Mouse (Mus musculus) adrenal gland, adult 2 months (tissue): ENCODE measurements around the gene Ntn4. TPM values are rescaled to one million over a fixed set of nuclear protein-coding genes. Genes with fewer than 3 reads are reported as not detected.
"Not testable (repeated sequence)": the region's sequence is repeated elsewhere in the genome, so short reads cannot be mapped to it uniquely, and the experiment has no call there.

Source experiments
- DNase-seq: peaks from one replicate; pipeline ENCODE4 v3.0.0; 2021
- polyA plus RNA-seq: library from polyadenylated mRNA; depleted of rRNA; stranded (reverse); fragments of >200 nt; gene quantifications from 2 replicates; pipeline ENCODE4 v1.2.3, GENCODE M21; 2012
- total RNA-seq, 2 experiments: library from RNA; stranded (reverse); gene quantifications; 2 replicates each; pipeline ENCODE4 v1.2.3; 2021

The Ntn4 gene
- total and polyA plus RNA-seq, 3 experiments = 11.0 to 26.8 (median 14.6) TPM

- DNase-seq = peak; percentile 26
Observed at GRCm38 (mm10) chr10:93683896-93684295, 43.4 kb downstream of the Ntn4 start.

- DNase-seq = not testable (repeated sequence)
Observed at GRCm38 (mm10) chr10:93685416-93685815, 44.9 kb downstream of the Ntn4 start.

- no peak for DNase-seq
Observed at GRCm38 (mm10) chr10:93686579-93686978, 46.1 kb downstream of the Ntn4 start.

- no peak for DNase-seq
Observed at GRCm38 (mm10) chr10:93687781-93688180, 47.3 kb downstream of the Ntn4 start.

GRCm38 (mm10) chr10:93688306-93689171 lies 48.1 kb downstream of the Ntn4 start:
- DNase-seq = no peak

GRCm38 (mm10) chr10:93691344-93691743 lies 50.9 kb downstream of the Ntn4 start:
- no peak for DNase-seq

GRCm38 (mm10) chr10:93695043-93695791 lies 54.7 kb downstream of the Ntn4 start:
- no peak for DNase-seq

GRCm38 (mm10) chr10:93696001-93696400 lies 55.5 kb downstream of the Ntn4 start:
- DNase-seq = no peak

- DNase-seq = no peak
Observed at GRCm38 (mm10) chr10:93697866-93698483, 57.5 kb downstream of the Ntn4 start.

- DNase-seq = no peak
Observed at GRCm38 (mm10) chr10:93699689-93700478, 59.4 kb downstream of the Ntn4 start.

- DNase-seq = no peak
Observed at GRCm38 (mm10) chr10:93700589-93701363, 60.3 kb downstream of the Ntn4 start.

- DNase-seq = no peak
Observed at GRCm38 (mm10) chr10:93703946-93704345, 63.5 kb downstream of the Ntn4 start.

- DNase-seq = no peak
Observed at GRCm38 (mm10) chr10:93707149-93708075, 66.9 kb downstream of the Ntn4 start.

- DNase-seq = no peak
Observed at GRCm38 (mm10) chr10:93708076-93708473, 67.6 kb downstream of the Ntn4 start.

- DNase-seq = no peak
Observed at GRCm38 (mm10) chr10:93708515-93708914, 68.0 kb downstream of the Ntn4 start.

- no peak for DNase-seq
Observed at GRCm38 (mm10) chr10:93709536-93709935, 69.1 kb downstream of the Ntn4 start.

GRCm38 (mm10) chr10:93721625-93722337 lies 81.3 kb downstream of the Ntn4 start:
- DNase-seq = no peak

- peak; percentile 91 for DNase-seq
Observed at GRCm38 (mm10) chr10:93723942-93724542, 83.6 kb downstream of the Ntn4 start.

- no peak for DNase-seq
Observed at GRCm38 (mm10) chr10:93728131-93728530, 87.7 kb downstream of the Ntn4 start.
